Mouse (Mus musculus): Measurements from ENCODE around the gene Anxa1. TPM values are rescaled to one million over a fixed set of nuclear protein-coding genes. Genes with fewer than 3 reads are reported as not detected.

Gene Anxa1
- 13.5 and 15.3 TPM in 2 replicates for polyA plus RNA-seq (2014; fragmentation: Nextera tagmentation; extraction: Ambion mirVana)

DNA sequence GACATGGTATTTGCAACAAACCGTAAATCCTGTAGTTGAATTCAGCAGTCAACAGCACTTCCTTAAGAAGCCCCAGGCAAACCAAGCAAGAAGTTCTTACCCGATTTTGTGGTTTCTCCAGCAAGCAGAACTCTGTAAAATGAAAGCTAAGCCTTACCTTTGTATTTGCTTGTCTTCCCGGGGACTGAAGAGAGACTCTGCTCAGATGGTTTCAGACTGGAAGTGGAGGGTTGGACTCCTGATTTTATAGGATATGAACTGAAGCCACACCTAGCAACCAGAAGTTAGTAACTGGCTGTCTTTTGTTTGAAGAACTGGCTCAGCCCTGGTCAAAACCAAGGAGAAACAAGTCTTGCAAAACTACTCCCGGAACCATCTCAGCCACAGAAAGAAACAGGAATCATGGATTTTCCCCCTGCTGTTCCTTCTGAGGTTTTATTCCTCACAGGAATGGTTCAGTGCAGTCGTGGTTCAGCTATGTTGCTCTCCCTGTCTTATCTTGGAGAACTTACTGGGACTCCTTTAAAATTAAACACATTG, at the start of gene Anxa1:
Gene Anxa1 (minus strand): TSS at position 490 of the 540 bp plus-strand sequence.
- no peak for ATAC-seq (replicated peaks; ENCODE audit: insufficient number of reproducible peaks, low FRiP score, low TSS enrichment)
- no peak within 1 kb of the TSS for H3K9ac ChIP-seq (ENCODE audit: low read depth, low read length)
- H3K9me3 ChIP-seq (replicated peaks; ENCODE audit: control insufficient read depth, low read length) = no peaks in the 10 kb centered on the region
- peak within 1 kb of the TSS; percentile 29 for H3K4me2 ChIP-seq
- H3K4me1 ChIP-seq (ENCODE audit: control insufficient read depth, insufficient read depth, low read length) = 0 out of 2 replicates have a peak, but pooled peaks cover 2% of the 10 kb centered on the region
- no peaks in the 10 kb centered on the region for H3K27me3 ChIP-seq (ENCODE audit: control insufficient read depth, insufficient read depth, low read length)
- H3K27ac ChIP-seq (ENCODE audit: low read depth, low read length) = no peak within 1 kb of the TSS
- no peak within 1 kb of the TSS for H3K4me3 ChIP-seq (ENCODE audit: low read depth, low read length)
- no peaks in the 10 kb centered on the region for H3K36me3 ChIP-seq (ENCODE audit: control insufficient read depth, insufficient read depth, low read length)
- whole genome bisulfite sequencing (ENCODE audit: insufficient replicate concordance) = 67% methylated on average over 5 of the region's 5 CpGs

- H3K4me1 ChIP-seq (ENCODE audit: control insufficient read depth, insufficient read depth, low read length) = no peaks in the 10 kb centered on the region
- no peak overlapping the region for H3K9ac ChIP-seq (ENCODE audit: low read depth, low read length)
- H3K9me3 ChIP-seq (replicated peaks; ENCODE audit: control insufficient read depth, low read length) = no peaks in the 10 kb centered on the region
- H3K27ac ChIP-seq (ENCODE audit: low read depth, low read length) = no peak overlapping the region
- H3K36me3 ChIP-seq (ENCODE audit: control insufficient read depth, insufficient read depth, low read length) = no peaks in the 10 kb centered on the region
- no peak for ATAC-seq (replicated peaks; ENCODE audit: insufficient number of reproducible peaks, low FRiP score, low TSS enrichment)
- H3K4me3 ChIP-seq (ENCODE audit: low read depth, low read length) = no peak overlapping the region
- 52% methylated on average over 5 of the region's 5 CpGs for WGBS (ENCODE audit: insufficient replicate concordance)
- H3K4me2 ChIP-seq = no peak overlapping the region
- H3K27me3 ChIP-seq (ENCODE audit: control insufficient read depth, insufficient read depth, low read length) = no peaks in the 10 kb centered on the region
These were observed 46.3 kb upstream of the Anxa1 start for GRCm38 (mm10) chr19:20437043-20437442.

GRCm38 (mm10) chr19:20434541-20434940, 43.8 kb upstream of the Anxa1 start:
- ATAC-seq (replicated peaks; ENCODE audit: insufficient number of reproducible peaks, low FRiP score, low TSS enrichment) = no peak
- Histone ChIP-seq H3K9ac (ENCODE audit: low read depth, low read length) (no peak overlapping the region), H3K4me2 (no peak overlapping the region), H3K4me3 (ENCODE audit: low read depth, low read length) (no peak overlapping the region), H3K36me3 (ENCODE audit: control insufficient read depth, insufficient read depth, low read length) (no peaks in the 10 kb centered on the region), H3K27ac (ENCODE audit: low read depth, low read length) (no peak overlapping the region), H3K9me3 (replicated peaks; ENCODE audit: control insufficient read depth, low read length) (no peaks in the 10 kb centered on the region), H3K4me1 (ENCODE audit: control insufficient read depth, insufficient read depth, low read length) (no peaks in the 10 kb centered on the region), H3K27me3 (ENCODE audit: control insufficient read depth, insufficient read depth, low read length) (no peaks in the 10 kb centered on the region)
- WGBS (ENCODE audit: insufficient replicate concordance) = 8% methylated on average over 3 of the region's 3 CpGs

DNA sequence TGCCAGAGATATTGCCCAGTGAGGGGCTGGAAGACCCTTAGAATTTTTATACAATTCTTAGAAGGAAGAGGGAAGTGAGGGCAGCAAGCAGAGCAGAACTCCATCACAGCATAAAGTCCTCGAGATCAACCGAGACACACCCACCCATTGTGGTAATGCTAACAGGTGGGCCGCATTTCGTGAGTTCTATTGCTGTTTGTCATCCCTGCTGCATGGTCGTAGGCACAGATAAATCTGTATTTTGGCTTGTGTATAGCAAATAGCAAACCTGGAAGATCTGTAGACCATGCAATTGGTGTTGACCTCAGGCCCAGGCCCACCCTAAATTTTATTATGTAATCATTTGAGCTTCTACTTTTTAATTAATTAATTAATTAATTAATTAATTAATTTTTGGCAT, 43.2 kb upstream of the Anxa1 start:
- Histone ChIP-seq H3K4me3 (ENCODE audit: low read depth, low read length) (no peak overlapping the region), H3K27ac (ENCODE audit: low read depth, low read length) (no peak overlapping the region), H3K4me2 (no peak overlapping the region), H3K27me3 (ENCODE audit: control insufficient read depth, insufficient read depth, low read length) (no peaks in the 10 kb centered on the region), H3K36me3 (ENCODE audit: control insufficient read depth, insufficient read depth, low read length) (no peaks in the 10 kb centered on the region), H3K9ac (ENCODE audit: low read depth, low read length) (no peak overlapping the region), H3K4me1 (ENCODE audit: control insufficient read depth, insufficient read depth, low read length) (no peaks in the 10 kb centered on the region), H3K9me3 (replicated peaks; ENCODE audit: control insufficient read depth, low read length) (no peaks in the 10 kb centered on the region)
- WGBS (ENCODE audit: insufficient replicate concordance) = 83% methylated on average over 5 of the region's 5 CpGs
- no peak for ATAC-seq (replicated peaks; ENCODE audit: insufficient number of reproducible peaks, low FRiP score, low TSS enrichment)

GRCm38 (mm10) chr19:20426443-20427161, 35.9 kb upstream of the Anxa1 start:
- 66% methylated on average over 12 of the region's 12 CpGs for WGBS (ENCODE audit: insufficient replicate concordance)
- Histone ChIP-seq H3K36me3 (ENCODE audit: control insufficient read depth, insufficient read depth, low read length) (no peaks in the 10 kb centered on the region), H3K27me3 (ENCODE audit: control insufficient read depth, insufficient read depth, low read length) (no peaks in the 10 kb centered on the region), H3K4me2 (no peak overlapping the region), H3K9me3 (replicated peaks; ENCODE audit: control insufficient read depth, low read length) (no peaks in the 10 kb centered on the region), H3K4me1 (ENCODE audit: control insufficient read depth, insufficient read depth, low read length) (no peaks in the 10 kb centered on the region), H3K27ac (ENCODE audit: low read depth, low read length) (no peak overlapping the region), H3K4me3 (ENCODE audit: low read depth, low read length) (no peak overlapping the region), H3K9ac (ENCODE audit: low read depth, low read length) (no peak overlapping the region)
- ATAC-seq (replicated peaks; ENCODE audit: insufficient number of reproducible peaks, low FRiP score, low TSS enrichment) = no peak

DNA sequence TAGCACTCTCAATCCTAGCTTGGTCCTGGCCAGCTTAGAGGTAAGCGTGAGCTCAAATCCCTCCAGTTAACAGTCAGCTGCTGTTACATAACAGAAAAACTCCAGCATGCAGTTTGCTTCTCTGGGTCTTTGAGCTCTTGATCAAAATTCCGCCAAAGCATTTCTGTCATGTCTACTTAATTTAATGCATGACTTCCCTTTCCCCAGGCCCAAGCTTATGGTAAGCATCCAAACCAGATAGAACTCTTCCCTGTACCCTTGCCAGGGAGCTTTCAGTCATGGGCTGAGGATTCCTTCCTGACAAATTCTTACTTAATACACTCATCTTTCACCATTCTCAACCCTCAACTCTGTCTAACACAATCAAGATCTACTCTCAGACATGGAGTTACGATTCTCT, 20.5 kb upstream of the Anxa1 start:
- no peak overlapping the region for H3K4me3 ChIP-seq (ENCODE audit: low read depth, low read length)
- H3K4me1 ChIP-seq (ENCODE audit: control insufficient read depth, insufficient read depth, low read length) = no peaks in the 10 kb centered on the region
- no peak overlapping the region for H3K27ac ChIP-seq (ENCODE audit: low read depth, low read length)
- no peaks in the 10 kb centered on the region for H3K27me3 ChIP-seq (ENCODE audit: control insufficient read depth, insufficient read depth, low read length)
- no peak overlapping the region for H3K4me2 ChIP-seq
- no peak overlapping the region for H3K9ac ChIP-seq (ENCODE audit: low read depth, low read length)
- H3K36me3 ChIP-seq (ENCODE audit: control insufficient read depth, insufficient read depth, low read length) = no peaks in the 10 kb centered on the region
- no peaks in the 10 kb centered on the region for H3K9me3 ChIP-seq (replicated peaks; ENCODE audit: control insufficient read depth, low read length)
- ATAC-seq (replicated peaks; ENCODE audit: insufficient number of reproducible peaks, low FRiP score, low TSS enrichment) = no peak
- WGBS (ENCODE audit: insufficient replicate concordance) = 78% methylated on average over 3 of the region's 3 CpGs

DNA sequence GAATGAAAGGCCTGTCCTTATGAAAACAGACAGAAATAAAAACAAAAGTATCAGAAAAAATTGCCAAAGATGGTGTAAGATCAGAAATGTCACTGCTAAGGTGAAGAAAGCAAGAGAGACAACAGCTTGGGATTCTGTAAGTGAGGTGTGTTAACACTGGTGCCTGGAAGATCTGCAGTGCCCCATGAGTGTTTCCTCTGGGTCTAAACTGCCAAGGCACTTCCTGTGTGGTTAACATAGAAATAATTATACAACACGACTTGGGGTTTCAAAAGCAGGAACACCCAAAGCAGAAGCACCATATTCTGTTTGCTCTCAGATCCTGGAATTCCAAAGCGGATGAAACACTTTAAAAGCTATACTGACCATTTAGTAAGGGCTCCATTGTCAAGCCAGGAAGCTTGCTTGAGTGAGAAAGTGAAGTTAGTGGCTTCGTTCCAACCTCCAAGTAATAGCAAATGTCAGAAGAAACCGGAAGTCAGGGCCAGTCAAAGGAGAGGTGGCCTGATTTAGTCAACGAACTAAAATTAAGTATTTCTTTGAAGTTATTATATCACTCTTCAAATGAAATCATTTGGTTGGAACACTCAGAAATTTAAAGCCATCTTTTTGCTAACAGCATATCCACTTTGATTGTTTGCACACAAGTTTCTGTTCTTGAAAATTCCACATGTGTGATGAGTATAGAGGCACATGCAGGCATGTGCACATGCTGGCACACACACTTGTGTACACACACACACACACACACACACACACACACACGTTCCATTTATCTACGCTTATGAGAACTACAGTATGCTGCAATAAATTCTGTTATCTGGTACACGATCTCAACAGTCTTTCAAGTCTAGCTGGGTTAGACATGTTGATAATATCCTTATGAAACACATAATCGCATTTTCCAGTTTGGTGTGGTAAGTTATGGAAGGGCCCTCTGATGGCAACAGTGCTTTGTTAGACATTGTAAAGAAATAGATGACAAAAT, 19.1 kb upstream of the Anxa1 start:
- no peak overlapping the region for H3K4me2 ChIP-seq
- no peak overlapping the region for H3K4me3 ChIP-seq (ENCODE audit: low read depth, low read length)
- no peak for ATAC-seq (replicated peaks; ENCODE audit: insufficient number of reproducible peaks, low FRiP score, low TSS enrichment)
- no peak overlapping the region for H3K27ac ChIP-seq (ENCODE audit: low read depth, low read length)
- H3K36me3 ChIP-seq (ENCODE audit: control insufficient read depth, insufficient read depth, low read length) = no peaks in the 10 kb centered on the region
- H3K9ac ChIP-seq (ENCODE audit: low read depth, low read length) = no peak overlapping the region
- no peaks in the 10 kb centered on the region for H3K9me3 ChIP-seq (replicated peaks; ENCODE audit: control insufficient read depth, low read length)
- WGBS (ENCODE audit: insufficient replicate concordance) = 65% methylated on average over 9 of the region's 9 CpGs
- H3K4me1 ChIP-seq (ENCODE audit: control insufficient read depth, insufficient read depth, low read length) = no peaks in the 10 kb centered on the region
- no peaks in the 10 kb centered on the region for H3K27me3 ChIP-seq (ENCODE audit: control insufficient read depth, insufficient read depth, low read length)

DNA sequence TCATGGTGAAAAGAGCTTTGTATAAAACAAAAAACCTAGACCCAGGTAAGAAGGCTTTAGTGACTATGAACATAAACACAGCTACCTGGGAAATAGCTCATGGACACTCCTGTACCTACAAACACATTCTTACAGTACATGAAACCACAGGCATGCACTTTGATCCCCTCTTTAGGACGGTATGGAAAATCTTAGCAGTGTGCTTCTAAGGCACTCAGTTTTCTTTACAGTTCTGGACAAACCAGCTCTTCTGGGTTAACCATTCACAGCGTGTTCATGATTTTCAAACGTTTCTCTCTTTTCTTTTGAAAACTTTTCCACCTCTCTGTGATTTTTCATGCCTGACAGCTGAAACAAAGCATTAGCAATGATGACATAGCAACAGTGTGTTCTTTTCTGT, 15.7 kb upstream of the Anxa1 start:
- 62% methylated on average over 3 of the region's 3 CpGs for WGBS (ENCODE audit: insufficient replicate concordance)
- no peak for ATAC-seq (replicated peaks; ENCODE audit: insufficient number of reproducible peaks, low FRiP score, low TSS enrichment)
- Histone ChIP-seq H3K4me3 (ENCODE audit: low read depth, low read length) (no peak overlapping the region), H3K9ac (ENCODE audit: low read depth, low read length) (no peak overlapping the region), H3K4me1 (ENCODE audit: control insufficient read depth, insufficient read depth, low read length) (no peaks in the 10 kb centered on the region), H3K9me3 (replicated peaks; ENCODE audit: control insufficient read depth, low read length) (no peaks in the 10 kb centered on the region), H3K27ac (ENCODE audit: low read depth, low read length) (no peak overlapping the region), H3K36me3 (ENCODE audit: control insufficient read depth, insufficient read depth, low read length) (no peaks in the 10 kb centered on the region), H3K27me3 (ENCODE audit: control insufficient read depth, insufficient read depth, low read length) (no peaks in the 10 kb centered on the region), H3K4me2 (no peak overlapping the region)
